Mouse (Mus musculus) 3T3-L1 (cell line): ENCODE measurements around the gene Krt72.

Experiments
- DNase-seq: peaks from one replicate; pipeline ENCODE4 v3.0.0-alpha.2; 2015; ENCODE audit warnings: low read depth, low spot score

The Krt72 gene

DNA sequence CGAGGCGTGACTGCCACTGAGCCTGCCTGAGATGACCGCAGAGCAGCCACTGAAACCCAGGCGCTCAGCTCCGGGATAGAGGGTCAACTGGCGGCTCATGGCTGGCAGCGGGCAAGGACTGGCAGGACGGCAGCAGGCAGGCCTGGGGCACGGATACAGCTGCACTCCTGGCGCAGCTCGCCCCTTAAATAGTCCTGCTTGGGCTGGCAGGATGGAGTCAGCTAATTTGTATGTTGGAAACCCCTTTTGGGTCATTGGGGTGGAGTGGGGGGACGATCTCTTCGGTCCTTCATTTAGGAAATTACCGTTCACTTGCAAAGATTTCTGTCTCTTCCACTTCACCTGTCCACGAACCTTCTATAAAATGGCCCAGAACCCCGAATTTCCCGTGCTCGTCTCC is at the start of gene Krt72:
Gene Krt72, minus strand, starts transcription at position 101 of the 400 bp plus-strand sequence.
- DNase-seq, result no peak

DNA sequence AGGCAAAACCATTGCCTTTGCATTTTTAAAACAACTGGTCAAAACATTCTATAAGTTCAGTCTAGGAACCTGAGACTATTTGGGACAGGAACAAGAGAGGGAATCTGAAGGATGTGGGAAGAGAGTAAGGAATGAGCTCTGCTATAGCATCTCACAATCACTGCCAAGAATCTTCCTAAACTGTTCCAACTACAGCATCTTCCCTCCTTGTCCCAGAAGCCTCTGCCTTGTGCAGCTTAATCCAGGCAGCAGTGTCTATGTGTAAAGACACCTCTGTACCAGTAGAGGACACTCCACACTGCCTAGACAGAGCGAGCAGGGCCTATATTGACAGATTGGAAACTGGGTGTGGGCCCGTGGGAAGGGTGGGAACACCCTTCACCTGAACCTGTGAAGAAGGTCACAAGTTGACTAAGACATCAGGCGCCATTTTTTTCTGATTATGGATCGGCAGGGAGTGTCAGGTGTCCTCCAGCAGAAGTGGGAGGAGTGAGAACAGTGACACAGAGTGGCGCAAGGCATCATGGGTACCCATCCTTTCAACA is 48.6 kb upstream of the Krt72 start:
- DNase-seq, result no peak

DNA sequence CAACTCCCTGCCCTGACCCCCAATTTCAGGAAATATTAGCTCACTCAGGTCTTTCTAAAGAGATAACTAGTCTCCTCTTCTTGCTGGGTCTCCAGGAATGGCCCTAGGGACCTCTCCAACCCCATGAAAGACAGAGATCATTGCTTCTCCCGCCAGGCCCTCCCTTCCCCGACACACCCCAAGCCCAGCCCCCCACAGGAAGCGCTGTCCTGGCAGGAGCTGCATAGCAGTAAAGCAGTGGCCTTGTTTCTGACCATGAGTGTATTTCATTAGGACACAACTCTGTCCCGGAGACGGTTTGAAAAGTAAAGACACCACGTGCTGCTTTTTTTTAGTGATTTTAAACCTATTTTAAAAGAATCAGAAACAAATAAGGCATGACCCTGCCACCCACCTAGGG is 46.9 kb upstream of the Krt72 start:
- no peak for DNase-seq

DNA sequence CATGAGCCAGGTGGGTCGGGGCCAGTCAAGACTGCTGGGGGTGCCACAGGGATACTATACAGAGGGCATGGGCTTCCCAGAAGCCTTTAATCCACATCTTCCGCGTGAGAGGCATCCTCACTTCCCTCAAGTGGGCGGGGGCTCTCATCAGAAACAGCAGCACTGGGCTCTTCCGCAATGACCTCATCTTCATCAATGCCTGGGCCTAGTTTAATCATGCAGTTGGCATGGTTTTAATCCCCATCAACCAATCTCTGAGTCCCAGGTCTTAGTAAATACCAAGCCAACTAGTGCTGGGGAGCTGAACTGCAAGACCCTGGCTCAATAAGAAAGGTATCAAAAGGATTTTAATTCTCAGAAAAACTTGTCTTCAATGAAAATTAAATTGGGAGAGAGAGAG is 43.2 kb upstream of the Krt72 start:
- no peak for DNase-seq

- DNase-seq, result no peak
Observed at GRCm38 (mm10) chr15:101821786-101822185, 35.5 kb upstream of the Krt72 start.

- DNase-seq, result no peak
Observed at GRCm38 (mm10) chr15:101817875-101818274, 31.6 kb upstream of the Krt72 start, which contains the start of gene Krt2. Krt2 (minus strand) TSS chr15:101818169.

- DNase-seq, result no peak
Observed at GRCm38 (mm10) chr15:101803052-101803822, 17.0 kb upstream of the Krt72 start.

GRCm38 (mm10) chr15:101802296-101802835 is 16.1 kb upstream of the Krt72 start, which contains the start of gene Krt73:
Krt73 (minus strand) TSS chr15:101802346.
- DNase-seq, result no peak

- no peak for DNase-seq
Observed at GRCm38 (mm10) chr15:101790867-101791266, 4.6 kb upstream of the Krt72 start.

GRCm38 (mm10) chr15:101773420-101773819 is 12.8 kb downstream of the Krt72 start:
- no peak for DNase-seq

DNA sequence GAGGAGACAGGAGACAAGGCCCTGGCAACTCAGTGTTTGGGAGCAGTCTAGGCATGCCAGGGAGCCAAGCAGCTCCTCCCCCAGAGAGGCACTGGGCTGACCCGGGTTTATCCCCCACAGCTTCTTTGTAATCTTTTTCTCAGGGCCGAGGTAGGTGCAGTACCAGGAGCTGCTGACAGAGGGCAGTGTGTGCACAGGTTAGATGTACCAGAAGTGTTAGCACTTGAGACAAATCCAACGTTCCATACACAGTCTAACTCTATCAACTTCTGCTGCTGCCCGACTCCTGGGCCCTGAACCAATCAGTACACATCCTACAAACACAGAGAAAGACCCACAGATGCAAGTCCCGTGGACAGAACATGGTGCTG is 13.6 kb downstream of the Krt72 start:
- peak; percentile 91 for DNase-seq

GRCm38 (mm10) chr15:101772080-101772710 is 14.1 kb downstream of the Krt72 start:
- DNase-seq, result peak; percentile 69

DNA sequence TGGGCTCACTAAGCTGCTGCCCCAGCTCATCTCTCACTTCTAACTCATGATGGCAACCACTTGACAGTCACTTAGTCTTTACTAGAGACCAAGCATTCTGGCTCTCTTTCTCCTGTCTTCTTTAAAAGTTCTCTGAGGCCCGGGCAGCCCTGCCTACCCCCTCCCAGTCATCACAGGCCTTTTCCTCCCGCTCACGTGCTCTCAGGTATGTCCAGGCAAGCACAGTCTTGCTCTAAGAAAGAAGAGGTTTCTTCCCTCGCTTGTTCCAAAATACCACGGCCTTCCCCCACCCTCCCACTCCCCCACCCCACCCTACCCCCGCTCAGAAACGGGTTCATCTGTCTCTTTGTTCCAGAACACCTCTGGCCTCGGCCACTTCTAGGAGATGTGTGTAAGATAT is 16.0 kb downstream of the Krt72 start:
- DNase-seq, result no peak

DNA sequence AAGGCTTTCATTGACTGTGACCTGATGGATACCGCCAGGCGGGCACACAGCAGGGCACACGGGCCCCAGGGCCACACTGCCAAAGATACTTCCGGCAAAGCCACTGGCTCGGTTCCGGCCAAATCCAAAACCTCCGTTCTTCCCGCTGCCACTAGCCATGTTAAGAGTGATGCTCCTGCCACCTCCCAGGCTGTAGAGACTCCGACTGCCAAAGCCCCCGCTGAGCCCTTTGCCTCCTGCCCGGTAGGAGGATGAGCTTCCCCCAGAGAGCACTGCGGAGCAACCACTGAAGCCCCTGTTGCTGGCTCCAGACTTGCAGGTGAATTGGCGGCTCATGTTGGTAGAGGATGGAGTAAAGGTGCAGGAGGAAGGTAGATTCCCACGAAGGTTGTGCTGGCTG is 43.5 kb downstream of the Krt72 start, which contains the start of gene Krt71:
Gene Krt71, minus strand, starts transcription at position 399 of the 400 bp plus-strand sequence.
- no peak for DNase-seq

DNA sequence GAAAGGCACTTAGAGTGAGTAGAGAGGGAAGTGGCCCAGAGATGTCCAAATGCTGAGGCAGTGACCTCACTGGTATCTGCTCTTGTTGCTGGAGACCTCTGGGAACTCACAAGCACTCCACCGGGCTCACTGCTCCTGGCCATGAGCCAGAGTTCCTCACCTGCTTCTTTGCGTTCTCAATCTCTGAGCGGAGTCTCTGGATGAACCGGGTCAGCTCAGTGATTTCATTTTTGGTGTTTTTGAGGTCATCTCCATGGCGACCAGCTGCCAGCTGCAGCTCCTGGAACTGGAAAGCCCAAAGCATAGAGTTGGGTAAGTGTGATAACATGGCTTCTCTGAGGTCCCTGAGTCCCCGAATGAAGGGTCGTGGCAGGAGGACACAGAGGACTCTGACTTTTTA is 48.5 kb downstream of the Krt72 start:
- DNase-seq, result no peak

DNA sequence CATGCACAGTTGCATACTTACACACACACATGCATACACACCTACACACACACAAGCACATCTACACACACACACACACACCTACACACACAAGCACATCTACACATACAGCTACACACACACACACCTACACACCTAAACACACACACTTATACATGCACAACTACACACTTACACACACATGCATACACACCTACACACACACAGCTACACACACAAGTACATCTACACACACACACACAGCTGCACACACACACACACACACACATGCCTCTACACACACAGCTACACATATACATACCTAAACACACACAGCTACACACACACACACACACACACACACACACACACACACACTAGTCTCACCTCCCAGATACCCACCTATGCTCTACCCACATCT is 55.6 kb downstream of the Krt72 start:
- no peak for DNase-seq
